Mouse (Mus musculus): ENCODE measurements around the gene Apbb1. TPM values are rescaled to one million over a fixed set of nuclear protein-coding genes. Genes with fewer than 3 reads are reported as not detected.

The Apbb1 gene
- polyA plus RNA-seq, 1 experiment from 2014 or later, result 45.6 TPM

Other genes with a start within 250 kb of the Apbb1 start
- not detected in 2 replicates for gene Olfr690, start 247.5 kb downstream of the Apbb1 start, polyA plus RNA-seq (2014; fragmentation: Nextera tagmentation; extraction: Ambion mirVana)
- 0.34 TPM in 1 of 2 replicates, not detected in the other for gene Olfr691, start 239.4 kb downstream of the Apbb1 start, polyA plus RNA-seq (2014; fragmentation: Nextera tagmentation; extraction: Ambion mirVana)
- 0.18 and 0.35 TPM in 2 replicates for gene Olfr692, start 213.4 kb downstream of the Apbb1 start, polyA plus RNA-seq (2014; fragmentation: Nextera tagmentation; extraction: Ambion mirVana)
- 0.42 TPM in 1 of 2 replicates, not detected in the other for gene Gm5901, start 206.6 kb downstream of the Apbb1 start, polyA plus RNA-seq (2014; fragmentation: Nextera tagmentation; extraction: Ambion mirVana)
- gene Fam160a2, start 181.6 kb downstream of the Apbb1 start, polyA plus RNA-seq (2014; fragmentation: Nextera tagmentation; extraction: Ambion mirVana), result 37.6 and 39.0 TPM in 2 replicates
- gene Cnga4, start 177.1 kb downstream of the Apbb1 start, polyA plus RNA-seq (2014; fragmentation: Nextera tagmentation; extraction: Ambion mirVana), result 0.10 and 0.36 TPM in 2 replicates
- gene Cckbr, start 155.9 kb downstream of the Apbb1 start, polyA plus RNA-seq (2014; fragmentation: Nextera tagmentation; extraction: Ambion mirVana), result 0.10 and 0.22 TPM in 2 replicates
- 120 and 137 TPM in 2 replicates for gene Cavin3, start 99.4 kb downstream of the Apbb1 start, polyA plus RNA-seq (2014; fragmentation: Nextera tagmentation; extraction: Ambion mirVana)
- gene Smpd1, start 27.3 kb downstream of the Apbb1 start, polyA plus RNA-seq (2014; fragmentation: Nextera tagmentation; extraction: Ambion mirVana), result 51.8 and 54.6 TPM in 2 replicates
- 0.38 and 0.40 TPM in 2 replicates for gene Hpx, start 18.5 kb upstream of the Apbb1 start, polyA plus RNA-seq (2014; fragmentation: Nextera tagmentation; extraction: Ambion mirVana)
- gene Trim3, start 51.9 kb upstream of the Apbb1 start, polyA plus RNA-seq (2014; fragmentation: Nextera tagmentation; extraction: Ambion mirVana), result 31.2 and 32.8 TPM in 2 replicates
- 183 and 216 TPM in 2 replicates for gene Timm10b, start 58.4 kb upstream of the Apbb1 start, polyA plus RNA-seq (2014; fragmentation: Nextera tagmentation; extraction: Ambion mirVana)
- 100 and 103 TPM in 2 replicates for gene Arfip2, start 58.8 kb upstream of the Apbb1 start, polyA plus RNA-seq (2014; fragmentation: Nextera tagmentation; extraction: Ambion mirVana)
- 38.5 and 40.0 TPM in 2 replicates for gene Gm45799, start 58.9 kb upstream of the Apbb1 start, polyA plus RNA-seq (2014; fragmentation: Nextera tagmentation; extraction: Ambion mirVana)
- 0.45 and 2.3 TPM in 2 replicates for gene Dnhd1, start 69.2 kb upstream of the Apbb1 start, polyA plus RNA-seq (2014; fragmentation: Nextera tagmentation; extraction: Ambion mirVana)
- gene Ilk, start 154.9 kb upstream of the Apbb1 start, polyA plus RNA-seq (2014; fragmentation: Nextera tagmentation; extraction: Ambion mirVana), result 418 and 440 TPM in 2 replicates
- 30.9 and 31.2 TPM in 2 replicates for gene Rrp8, start 155.7 kb upstream of the Apbb1 start, polyA plus RNA-seq (2014; fragmentation: Nextera tagmentation; extraction: Ambion mirVana)
- gene Taf10, start 162.7 kb upstream of the Apbb1 start, polyA plus RNA-seq (2014; fragmentation: Nextera tagmentation; extraction: Ambion mirVana), result 163 and 166 TPM in 2 replicates
- gene Tpp1, start 170.6 kb upstream of the Apbb1 start, polyA plus RNA-seq (2014; fragmentation: Nextera tagmentation; extraction: Ambion mirVana), result 79.6 and 80.6 TPM in 2 replicates
- gene Dchs1, start 206.0 kb upstream of the Apbb1 start, polyA plus RNA-seq (2014; fragmentation: Nextera tagmentation; extraction: Ambion mirVana), result 21.2 and 24.1 TPM in 2 replicates
- gene Mrpl17, start 229.4 kb upstream of the Apbb1 start, polyA plus RNA-seq (2014; fragmentation: Nextera tagmentation; extraction: Ambion mirVana), result 333 and 347 TPM in 2 replicates